Comparison of ENCODE assay signal across 10 mouse cellular contexts in the genomic region with DNA sequence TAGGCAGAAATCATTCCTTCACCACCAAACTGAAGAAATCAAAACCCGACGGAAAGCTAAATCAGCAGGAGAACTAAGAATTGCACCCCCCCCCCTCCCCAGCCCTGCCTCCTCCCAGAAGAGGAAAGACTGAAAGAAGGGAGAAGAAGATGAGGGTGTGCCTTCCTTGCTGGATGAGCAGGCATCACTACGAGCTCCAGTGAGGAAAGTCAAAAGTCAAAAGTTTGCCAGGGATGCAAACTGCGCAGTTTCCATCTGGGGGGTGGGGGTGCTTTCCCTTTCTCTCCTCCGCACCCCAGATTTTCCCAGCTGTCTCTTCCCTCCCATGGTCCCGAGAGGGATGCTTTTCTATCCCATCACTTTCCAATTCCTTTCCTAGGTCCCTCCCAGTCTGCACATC. TPM values are rescaled to one million over a fixed set of nuclear protein-coding genes. Genes with fewer than 3 reads are reported as not detected.
A peak's percentile ranks its signal among the peaks of the same experiment; 100 is the strongest.
DNase-seq lines count a peak whose midpoint lies in the region; ATAC-seq and TF ChIP-seq lines count a peak whose summit lies in the region.
"Had no signal": no experiment of that assay in that cellular context is flagged by ENCODE, and none has a peak within 500 bp of the region (broad histone marks: within the 10 kb centered on the region; RNA-seq: fewer than 3 reads in every experiment).

No protein-coding gene starts in this region.

- TF ChIP-seq POLR2A in kidney, adult 2 months (IDR thresholded peaks at IDR 0.05; ENCODE audit: low read depth, low read length): no peak

- peak overlapping the region; percentile 84 for H3K4me2 ChIP-seq in embryonic facial prominence, embryonic 12.5 days (replicated peaks)
- H3K4me2 ChIP-seq in hindbrain, postnatal 0 days (ENCODE audit: low read depth, low read length): peak overlapping the region; percentile 78
- H3K4me2 ChIP-seq in midbrain, embryonic 15.5 days: peak overlapping the region; percentile 95

- H3K9ac ChIP-seq in embryonic facial prominence, embryonic 12.5 days: peak overlapping the region; percentile 49; the same call in 1 of the 2 replicates
- no peak overlapping the region for H3K9ac ChIP-seq in hindbrain, postnatal 0 days (replicated peaks; ENCODE audit: low read length)
- no peak overlapping the region for H3K9ac ChIP-seq in midbrain, embryonic 15.5 days

- peaks cover 3% of the 10 kb centered on the region for H3K27me3 ChIP-seq in kidney, adult 2 months (replicated peaks; ENCODE audit: control insufficient read depth, insufficient read depth, low read length)
- H3K27me3 ChIP-seq in embryonic facial prominence, embryonic 12.5 days: peaks cover 30% of the 10 kb centered on the region
- H3K27me3 ChIP-seq in hindbrain, postnatal 0 days (ENCODE audit: insufficient read depth, low read length): peaks cover 21% of the 10 kb centered on the region
- peaks cover 21% of the 10 kb centered on the region for H3K27me3 ChIP-seq in midbrain, embryonic 15.5 days (replicated peaks)

- H3K9me3 ChIP-seq in embryonic facial prominence, embryonic 12.5 days: no peaks in the 10 kb centered on the region
- no peaks in the 10 kb centered on the region for H3K9me3 ChIP-seq in hindbrain, postnatal 0 days (ENCODE audit: low read length)
- no peaks in the 10 kb centered on the region for H3K9me3 ChIP-seq in midbrain, embryonic 15.5 days

- WGBS in kidney, adult 2 months: 19% methylated on average over 6 of the region's 6 CpGs
- 19% methylated on average over 6 of the region's 6 CpGs for WGBS in embryonic facial prominence, embryonic 12.5 days
- 13% methylated on average over 6 of the region's 6 CpGs for WGBS in hindbrain, postnatal 0 days
- 14% methylated on average over 6 of the region's 6 CpGs for WGBS in midbrain, embryonic 15.5 days

- DNase-seq in kidney, adult 2 months: no peak
- DNase-seq in kidney, adult 8-10 months: no peak
- DNase-seq in hindbrain, postnatal 0 days (ENCODE audit: low spot score): no peak
- no peak for DNase-seq in cerebellum, adult 11-12 months
- no peak for DNase-seq in Muller cell, postnatal 12 days (ENCODE audit: inconsistent ontology term)
- no peak for DNase-seq in left cerebral cortex, postnatal 10 days (ENCODE audit: extremely low spot score in 1 of 2, low spot score in 2 of 2)
- DNase-seq: gastrocnemius, postnatal 36 days had no signal

- no peaks in the 10 kb centered on the region for H3K4me1 ChIP-seq in kidney, adult 2 months (ENCODE audit: control insufficient read depth, insufficient read depth, low read length)
- H3K4me1 ChIP-seq in embryonic facial prominence, embryonic 12.5 days: 0 out of 2 replicates have a peak, but pooled peaks cover 6% of the 10 kb centered on the region
- H3K4me1 ChIP-seq in hindbrain, postnatal 0 days (ENCODE audit: insufficient read depth, low read length): peaks cover 5% of the 10 kb centered on the region; the same call in 1 of the 2 replicates
- peaks cover 12% of the 10 kb centered on the region for H3K4me1 ChIP-seq in midbrain, embryonic 15.5 days

- no peak overlapping the region for H3K27ac ChIP-seq in kidney, adult 2 months (ENCODE audit: insufficient read depth, low read depth, low read length)
- no peak overlapping the region for H3K27ac ChIP-seq in embryonic facial prominence, embryonic 12.5 days
- H3K27ac ChIP-seq in hindbrain, postnatal 0 days: no peak overlapping the region
- H3K27ac ChIP-seq in midbrain, embryonic 15.5 days: no peak overlapping the region

- H3K4me3 ChIP-seq in kidney, adult 2 months (ENCODE audit: insufficient read depth, low read depth, low read length): peak overlapping the region; percentile 34; the same call in 1 of the 2 replicates
- peak overlapping the region; percentile 47 for H3K4me3 ChIP-seq in embryonic facial prominence, embryonic 12.5 days
- peak overlapping the region; percentile 41 for H3K4me3 ChIP-seq in hindbrain, postnatal 0 days (ENCODE audit: low read length)
- peak overlapping the region; percentile 49 for H3K4me3 ChIP-seq in midbrain, embryonic 15.5 days

- intact Hi-C loops in left cerebral cortex, postnatal 10 days (cut with DNase I): no loop called here

- ATAC-seq in embryonic facial prominence, embryonic 12.5 days (ENCODE audit: insufficient number of reproducible peaks, insufficient read depth, low FRiP score, low TSS enrichment): no peak
- ATAC-seq in hindbrain, postnatal 0 days: no peak
- ATAC-seq in midbrain, embryonic 15.5 days (replicated peaks): no peak

- TF ChIP-seq CTCF in kidney, adult 2 months (conservative IDR thresholded peaks at IDR 0.05; ENCODE audit: insufficient read depth, insufficient read length, low read depth, low read length): no peak
- no peak for TF ChIP-seq CTCF in hindbrain, postnatal 0 days (IDR thresholded peaks at IDR 0.05; ENCODE audit: low read depth)

- H3K36me3 ChIP-seq in kidney, adult 2 months (ENCODE audit: control insufficient read depth, insufficient read depth, low read length): no peaks in the 10 kb centered on the region
- no peaks in the 10 kb centered on the region for H3K36me3 ChIP-seq in embryonic facial prominence, embryonic 12.5 days
- no peaks in the 10 kb centered on the region for H3K36me3 ChIP-seq in hindbrain, postnatal 0 days (ENCODE audit: insufficient read depth, low read length)
- H3K36me3 ChIP-seq in midbrain, embryonic 15.5 days (replicated peaks): no peaks in the 10 kb centered on the region

RNA-seq across cellular contexts. Expression of gene Moxd1, which starts 0.4 kb away (rescaled TPM):
- 0.06 and 0.23 TPM in 2 replicates for polyA plus RNA-seq in kidney, adult 2 months (2012; rRNA removed)
- 23.4 and 24.0 TPM in 2 replicates for polyA plus RNA-seq in embryonic facial prominence, embryonic 12.5 days (2016; fragmentation: Nextera tagmentation; extraction: Ambion mirVana)
- total RNA-seq in hindbrain, postnatal 0 days (2014; rRNA removed): 10.6 and 14.3 TPM in 2 replicates
- polyA plus RNA-seq in hindbrain, postnatal 0 days (2015; fragmentation: Nextera tagmentation; extraction: Ambion mirVana): 12.9 and 16.2 TPM in 2 replicates
- polyA plus RNA-seq in midbrain, embryonic 15.5 days (2015; fragmentation: Nextera tagmentation; extraction: Ambion mirVana): 1.2 and 1.8 TPM in 2 replicates
- 1 to 10 TPM; 7.3 to 9.3 TPM for total RNA-seq in left cerebral cortex, postnatal 10 days (2021)
- total RNA-seq: liver, adult 2 months had no signal
- polyA plus RNA-seq: liver, adult 2 months had no signal
